Mouse (Mus musculus): Measurements from ENCODE around the gene Rfx7. TPM values are rescaled to one million over a fixed set of nuclear protein-coding genes. Genes with fewer than 3 reads are reported as not detected.

Gene Rfx7
- polyA plus RNA-seq, 1 experiment, result 6.4 TPM

DNA sequence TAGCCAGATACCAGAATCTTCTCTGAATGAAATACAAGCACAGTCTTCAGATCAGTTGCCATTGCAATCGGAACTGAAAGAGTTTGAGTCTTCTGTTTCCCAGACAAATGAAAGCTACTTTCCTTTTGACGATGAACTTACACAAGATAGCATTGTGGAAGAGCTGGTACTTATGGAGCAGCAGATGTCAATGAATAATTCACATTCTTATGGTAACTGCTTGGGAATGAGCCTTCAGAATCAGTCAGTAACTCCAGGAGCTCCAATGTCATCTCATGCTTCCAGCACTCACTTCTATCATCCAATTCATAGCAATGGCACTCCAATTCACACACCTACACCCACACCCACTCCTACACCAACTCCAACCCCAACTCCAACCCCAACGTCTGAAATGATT is 86.0 kb downstream of the Rfx7 start:
- H3K4me1 ChIP-seq (ENCODE audit: control insufficient read depth, insufficient read depth, low read length), result no peaks in the 10 kb centered on the region
- DNase-seq, result no peak
- WGBS, result 95% methylated on average over 3 of the region's 3 CpGs
- peaks cover 6% of the 10 kb centered on the region for H3K36me3 ChIP-seq (ENCODE audit: control insufficient read depth, insufficient read depth, low read length)
- no peaks in the 10 kb centered on the region for H3K27me3 ChIP-seq (replicated peaks; ENCODE audit: control insufficient read depth, insufficient read depth, low read length)
- TF ChIP-seq CTCF (conservative IDR thresholded peaks at IDR 0.05; ENCODE audit: insufficient read depth, insufficient read length, low read depth, low read length) (no peak), POLR2A (IDR thresholded peaks at IDR 0.05; ENCODE audit: low read depth, low read length) (no peak)
- H3K4me3 ChIP-seq (ENCODE audit: insufficient read depth, low read depth, low read length), result no peak overlapping the region
- no peak overlapping the region for H3K27ac ChIP-seq (ENCODE audit: insufficient read depth, low read depth, low read length)

DNA sequence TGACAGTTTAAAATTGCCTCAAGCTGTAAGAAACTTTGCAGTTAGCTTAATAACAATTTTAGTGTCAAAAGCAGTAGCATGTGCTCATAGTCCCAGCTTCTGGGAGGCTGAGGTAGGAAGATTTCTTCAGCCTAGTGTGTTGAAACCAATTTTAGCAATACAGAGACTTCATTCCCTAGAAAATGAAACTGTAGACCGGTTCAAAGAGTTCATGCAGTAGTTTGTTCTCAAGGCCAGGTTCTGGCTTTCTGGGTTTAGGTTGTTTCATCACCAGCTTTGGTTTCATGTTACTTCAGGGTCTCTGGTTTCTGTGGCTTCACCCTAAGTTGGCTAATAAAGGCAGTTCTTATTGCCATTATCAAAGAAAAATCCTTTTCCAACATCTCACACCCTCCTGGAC is 91.6 kb downstream of the Rfx7 start:
- Histone ChIP-seq H3K36me3 (ENCODE audit: control insufficient read depth, insufficient read depth, low read length) (no peaks in the 10 kb centered on the region), H3K27me3 (replicated peaks; ENCODE audit: control insufficient read depth, insufficient read depth, low read length) (no peaks in the 10 kb centered on the region), H3K4me3 (ENCODE audit: insufficient read depth, low read depth, low read length) (no peak overlapping the region), H3K4me1 (ENCODE audit: control insufficient read depth, insufficient read depth, low read length) (peaks cover 7% of the 10 kb centered on the region; the same call in 1 of the 2 replicates), H3K27ac (ENCODE audit: insufficient read depth, low read depth, low read length) (no peak overlapping the region)
- no peak for DNase-seq
- TF ChIP-seq CTCF (conservative IDR thresholded peaks at IDR 0.05; ENCODE audit: insufficient read depth, insufficient read length, low read depth, low read length), result no peak
- TF ChIP-seq POLR2A (IDR thresholded peaks at IDR 0.05; ENCODE audit: low read depth, low read length), result no peak
- 74% methylated on average over 1 of the region's 1 CpGs for WGBS

DNA sequence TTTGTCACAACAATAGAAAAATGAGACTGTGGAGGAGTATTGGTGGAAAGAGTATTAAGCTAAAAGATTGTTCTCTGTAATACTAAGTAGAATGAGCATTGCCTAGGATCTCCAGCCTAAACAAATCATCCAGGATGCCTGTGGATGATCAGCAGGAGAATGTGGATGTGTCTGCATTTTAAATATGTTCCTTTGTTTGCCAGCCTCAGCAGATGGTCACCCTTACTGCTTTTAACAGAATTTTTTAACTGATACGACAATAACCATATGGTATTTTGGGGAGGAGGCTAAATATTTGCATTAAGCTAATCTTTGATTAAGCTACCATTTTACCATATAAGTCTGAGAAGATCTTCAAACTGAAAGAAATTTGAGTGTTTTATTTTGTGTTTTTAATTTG is 95.6 kb downstream of the Rfx7 start:
- no peak for DNase-seq
- TF ChIP-seq CTCF (conservative IDR thresholded peaks at IDR 0.05; ENCODE audit: insufficient read depth, insufficient read length, low read depth, low read length) (no peak), POLR2A (IDR thresholded peaks at IDR 0.05; ENCODE audit: low read depth, low read length) (no peak)
- Histone ChIP-seq H3K4me3 (ENCODE audit: insufficient read depth, low read depth, low read length) (no peak overlapping the region), H3K36me3 (ENCODE audit: control insufficient read depth, insufficient read depth, low read length) (no peaks in the 10 kb centered on the region), H3K27me3 (replicated peaks; ENCODE audit: control insufficient read depth, insufficient read depth, low read length) (no peaks in the 10 kb centered on the region), H3K27ac (ENCODE audit: insufficient read depth, low read depth, low read length) (no peak overlapping the region), H3K4me1 (ENCODE audit: control insufficient read depth, insufficient read depth, low read length) (peaks cover 10% of the 10 kb centered on the region; the same call in 1 of the 2 replicates)
- 86% methylated on average over 1 of the region's 1 CpGs for WGBS

DNA sequence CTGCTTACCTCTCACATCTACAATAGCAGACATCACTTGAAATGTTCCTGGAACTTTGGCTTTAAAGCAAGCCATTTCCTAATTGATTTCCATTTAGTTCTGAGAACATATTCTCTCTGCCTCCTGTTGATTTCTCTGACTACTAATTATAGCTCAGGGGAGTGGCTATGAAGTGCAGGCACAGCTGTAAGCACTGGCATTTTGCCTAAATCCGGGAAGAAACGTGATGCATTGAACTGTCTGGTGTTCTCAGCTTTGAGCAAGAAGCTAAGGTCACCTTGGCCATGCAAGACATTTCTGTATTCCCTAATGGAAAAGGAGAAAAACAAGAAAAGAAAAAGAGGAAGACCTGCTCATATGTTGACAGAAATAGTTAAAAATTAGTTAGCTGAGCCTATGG is 96.6 kb downstream of the Rfx7 start:
- DNase-seq, result peak; percentile 74
- Histone ChIP-seq H3K4me3 (ENCODE audit: insufficient read depth, low read depth, low read length) (no peak overlapping the region), H3K4me1 (ENCODE audit: control insufficient read depth, insufficient read depth, low read length) (peaks cover 10% of the 10 kb centered on the region; the same call in 1 of the 2 replicates), H3K27ac (ENCODE audit: insufficient read depth, low read depth, low read length) (no peak overlapping the region), H3K27me3 (replicated peaks; ENCODE audit: control insufficient read depth, insufficient read depth, low read length) (no peaks in the 10 kb centered on the region), H3K36me3 (ENCODE audit: control insufficient read depth, insufficient read depth, low read length) (no peaks in the 10 kb centered on the region)
- no peak for TF ChIP-seq POLR2A (IDR thresholded peaks at IDR 0.05; ENCODE audit: low read depth, low read length)
- no peak for TF ChIP-seq CTCF (conservative IDR thresholded peaks at IDR 0.05; ENCODE audit: insufficient read depth, insufficient read length, low read depth, low read length)
- 2% methylated on average over 2 of the region's 2 CpGs for WGBS

DNA sequence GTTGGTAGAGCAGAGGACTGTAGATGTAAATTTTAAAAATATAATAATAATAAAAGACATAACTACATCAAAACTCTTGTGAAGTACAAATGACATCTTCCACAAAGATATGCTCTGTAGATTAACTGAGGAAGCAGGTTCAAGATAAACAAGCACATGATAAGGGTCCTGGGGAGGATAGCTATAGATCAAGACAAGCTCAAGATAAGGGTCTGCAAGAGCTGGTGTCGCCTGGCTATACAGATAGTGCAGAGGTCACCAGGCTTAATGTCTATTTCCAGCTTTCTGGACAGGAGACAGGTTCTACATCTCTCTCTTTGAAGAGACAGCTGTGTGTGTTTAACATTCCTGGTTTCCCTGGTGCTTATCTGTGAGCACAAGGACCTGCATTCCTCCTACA is 100.2 kb downstream of the Rfx7 start:
- Histone ChIP-seq H3K36me3 (ENCODE audit: control insufficient read depth, insufficient read depth, low read length) (no peaks in the 10 kb centered on the region), H3K4me1 (ENCODE audit: control insufficient read depth, insufficient read depth, low read length) (peaks cover 10% of the 10 kb centered on the region; the same call in 1 of the 2 replicates), H3K27me3 (replicated peaks; ENCODE audit: control insufficient read depth, insufficient read depth, low read length) (no peaks in the 10 kb centered on the region), H3K27ac (ENCODE audit: insufficient read depth, low read depth, low read length) (no peak overlapping the region), H3K4me3 (ENCODE audit: insufficient read depth, low read depth, low read length) (no peak overlapping the region)
- no peak for DNase-seq
- no peak for TF ChIP-seq POLR2A (IDR thresholded peaks at IDR 0.05; ENCODE audit: low read depth, low read length)
- TF ChIP-seq CTCF (conservative IDR thresholded peaks at IDR 0.05; ENCODE audit: insufficient read depth, insufficient read length, low read depth, low read length), result no peak
- WGBS, result 75% methylated on average over 1 of the region's 1 CpGs

DNA sequence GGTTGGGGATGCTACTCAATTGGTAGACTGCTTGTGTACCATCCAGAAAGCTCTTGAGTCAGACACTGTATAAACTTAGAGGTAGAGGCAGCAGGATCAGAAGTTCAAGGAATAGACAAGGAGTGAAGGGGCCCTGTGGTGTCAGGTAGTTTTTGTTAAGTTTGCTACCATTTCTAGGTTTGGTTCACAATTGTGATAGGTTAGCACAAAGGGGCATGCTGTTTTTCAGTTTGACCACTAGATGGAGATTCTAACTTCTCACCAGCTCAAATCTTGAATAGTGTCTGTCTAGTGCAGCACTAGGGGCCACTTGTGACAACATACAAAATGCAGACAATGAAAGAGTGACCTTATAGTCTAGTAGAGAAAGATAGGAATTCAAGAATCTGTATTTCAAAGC is 103.1 kb downstream of the Rfx7 start:
- no peaks in the 10 kb centered on the region for H3K27me3 ChIP-seq (replicated peaks; ENCODE audit: control insufficient read depth, insufficient read depth, low read length)
- no peak for TF ChIP-seq POLR2A (IDR thresholded peaks at IDR 0.05; ENCODE audit: low read depth, low read length)
- peak; percentile 31 for TF ChIP-seq CTCF (conservative IDR thresholded peaks at IDR 0.05; ENCODE audit: insufficient read depth, insufficient read length, low read depth, low read length)
- H3K36me3 ChIP-seq (ENCODE audit: control insufficient read depth, insufficient read depth, low read length), result no peaks in the 10 kb centered on the region
- no peak overlapping the region for H3K27ac ChIP-seq (ENCODE audit: insufficient read depth, low read depth, low read length)
- no peak overlapping the region for H3K4me3 ChIP-seq (ENCODE audit: insufficient read depth, low read depth, low read length)
- DNase-seq, result peak; percentile 55
- peaks cover 6% of the 10 kb centered on the region for H3K4me1 ChIP-seq (ENCODE audit: control insufficient read depth, insufficient read depth, low read length)

DNA sequence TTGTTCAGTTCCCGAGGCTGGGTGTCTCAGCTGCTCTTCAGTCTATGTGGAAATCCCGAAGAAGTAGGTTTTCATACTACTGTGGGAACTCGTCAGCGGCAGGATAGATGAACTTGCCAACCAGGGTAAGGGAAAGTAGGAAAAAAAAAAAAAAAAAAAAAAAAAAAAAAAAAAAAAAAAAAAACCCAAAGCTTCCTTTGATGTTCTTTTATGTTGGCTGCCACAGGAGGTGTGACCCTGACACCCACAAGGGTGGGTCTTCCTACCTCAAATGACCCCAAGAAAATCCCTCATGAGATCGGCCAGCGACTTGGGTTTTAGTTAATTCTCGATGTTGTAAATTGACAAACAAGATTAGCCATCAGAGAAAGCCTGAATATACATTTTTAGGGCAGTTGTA is 104.5 kb downstream of the Rfx7 start:
- WGBS, result 82% methylated on average over 7 of the region's 7 CpGs
- no peak for DNase-seq
- TF ChIP-seq POLR2A (IDR thresholded peaks at IDR 0.05; ENCODE audit: low read depth, low read length) (no peak), CTCF (conservative IDR thresholded peaks at IDR 0.05; ENCODE audit: insufficient read depth, insufficient read length, low read depth, low read length) (no peak)
- no peaks in the 10 kb centered on the region for H3K27me3 ChIP-seq (replicated peaks; ENCODE audit: control insufficient read depth, insufficient read depth, low read length)
- H3K27ac ChIP-seq (ENCODE audit: insufficient read depth, low read depth, low read length), result no peak overlapping the region
- H3K36me3 ChIP-seq (ENCODE audit: control insufficient read depth, insufficient read depth, low read length), result no peaks in the 10 kb centered on the region
- H3K4me3 ChIP-seq (ENCODE audit: insufficient read depth, low read depth, low read length), result no peak overlapping the region
- peaks cover 15% of the 10 kb centered on the region for H3K4me1 ChIP-seq (ENCODE audit: control insufficient read depth, insufficient read depth, low read length)

DNA sequence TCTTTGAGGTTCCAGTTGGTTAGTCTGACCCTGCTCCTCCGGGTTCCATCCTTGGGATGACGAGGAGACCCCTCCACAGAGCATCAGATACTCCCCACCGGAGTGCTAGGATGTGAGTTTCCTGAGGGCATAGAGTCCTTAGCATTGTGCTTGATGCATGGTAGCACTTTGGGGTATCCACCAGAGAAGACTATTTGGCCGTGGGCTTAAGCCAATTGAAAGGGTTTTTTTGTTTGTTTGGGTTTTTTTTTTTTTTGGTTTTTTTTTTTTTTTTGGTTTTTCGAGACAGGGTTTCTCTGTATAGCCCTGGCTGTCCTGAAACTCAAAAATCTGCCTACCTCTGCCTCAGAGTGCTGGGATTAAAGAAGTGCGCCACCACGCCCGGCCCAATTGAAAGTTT is 105.2 kb downstream of the Rfx7 start:
- H3K27ac ChIP-seq (ENCODE audit: insufficient read depth, low read depth, low read length), result no peak overlapping the region
- H3K4me1 ChIP-seq (ENCODE audit: control insufficient read depth, insufficient read depth, low read length), result peaks cover 15% of the 10 kb centered on the region
- no peak overlapping the region for H3K4me3 ChIP-seq (ENCODE audit: insufficient read depth, low read depth, low read length)
- DNase-seq, result no peak
- TF ChIP-seq CTCF (conservative IDR thresholded peaks at IDR 0.05; ENCODE audit: insufficient read depth, insufficient read length, low read depth, low read length), result no peak
- TF ChIP-seq POLR2A (IDR thresholded peaks at IDR 0.05; ENCODE audit: low read depth, low read length), result no peak
- H3K36me3 ChIP-seq (ENCODE audit: control insufficient read depth, insufficient read depth, low read length), result no peaks in the 10 kb centered on the region
- 81% methylated on average over 8 of the region's 8 CpGs for WGBS
- no peaks in the 10 kb centered on the region for H3K27me3 ChIP-seq (replicated peaks; ENCODE audit: control insufficient read depth, insufficient read depth, low read length)
